Mouse (Mus musculus) cerebellum, adult 11 months (tissue): ENCODE data around the gene Stac2.
A peak's percentile ranks its signal among the peaks of the same experiment; 100 is the strongest.

ENCODE experiments used
- DNase-seq: peaks from one replicate; pipeline ENCODE4 v3.0.0; 2022

The Stac2 gene

GRCm38 (mm10) chr11:98049672-98050519 is 3.4 kb downstream of the Stac2 start:
- no peak for DNase-seq

GRCm38 (mm10) chr11:98047745-98048144 is 5.5 kb downstream of the Stac2 start:
- peak; percentile 87 for DNase-seq

GRCm38 (mm10) chr11:98046466-98046865 is 6.8 kb downstream of the Stac2 start:
- no peak for DNase-seq

GRCm38 (mm10) chr11:98045596-98045995 is 7.7 kb downstream of the Stac2 start:
- DNase-seq = no peak

- no peak for DNase-seq
Observed at GRCm38 (mm10) chr11:98044074-98044473, 9.2 kb downstream of the Stac2 start.

- no peak for DNase-seq
Observed at GRCm38 (mm10) chr11:98042741-98043140, 10.5 kb downstream of the Stac2 start.

GRCm38 (mm10) chr11:98040975-98041374 is 12.3 kb downstream of the Stac2 start:
- no peak for DNase-seq

GRCm38 (mm10) chr11:98037871-98038270 is 15.4 kb downstream of the Stac2 start:
- DNase-seq = no peak

- DNase-seq = peak; percentile 68
Observed at GRCm38 (mm10) chr11:98035977-98036377, 17.3 kb downstream of the Stac2 start.

- DNase-seq = no peak
Observed at GRCm38 (mm10) chr11:98034840-98035239, 18.4 kb downstream of the Stac2 start.

GRCm38 (mm10) chr11:98034061-98034460 is 19.2 kb downstream of the Stac2 start:
- DNase-seq = no peak

- peak; percentile 70 for DNase-seq
Observed at GRCm38 (mm10) chr11:98031443-98031770, 21.9 kb downstream of the Stac2 start.

GRCm38 (mm10) chr11:98030701-98031442 is 22.4 kb downstream of the Stac2 start:
- no peak for DNase-seq

GRCm38 (mm10) chr11:98027785-98028184 is 25.5 kb downstream of the Stac2 start:
- no peak for DNase-seq

GRCm38 (mm10) chr11:98027297-98027688 is 26.0 kb downstream of the Stac2 start:
- DNase-seq = no peak

- DNase-seq = peak; percentile 93
Observed at GRCm38 (mm10) chr11:98026570-98027296, 26.5 kb downstream of the Stac2 start, which contains the start of gene Rpl19. Gene Rpl19, plus strand, starts transcription at chr11:98026710.

- no peak for DNase-seq
Observed at GRCm38 (mm10) chr11:98026248-98026569, 27.1 kb downstream of the Stac2 start.

GRCm38 (mm10) chr11:98024516-98024915 is 28.7 kb downstream of the Stac2 start:
- no peak for DNase-seq

- DNase-seq = peak; percentile 51
Observed at GRCm38 (mm10) chr11:98022555-98023371, 30.5 kb downstream of the Stac2 start, which contains the start of gene Cacnb1. Gene Cacnb1, minus strand, starts transcription at chr11:98023034.

GRCm38 (mm10) chr11:98022253-98022554 is 31.1 kb downstream of the Stac2 start:
- no peak for DNase-seq

- peak; percentile 50 for DNase-seq
Observed at GRCm38 (mm10) chr11:98021565-98022252, 31.6 kb downstream of the Stac2 start.

- no peak for DNase-seq
Observed at GRCm38 (mm10) chr11:98021118-98021517, 32.1 kb downstream of the Stac2 start.
